Mouse (Mus musculus) heart, adult 2 months (tissue): ENCODE data around the gene Actr5. TPM values are rescaled to one million over a fixed set of nuclear protein-coding genes. Genes with fewer than 3 reads are reported as not detected.

Experiments used
- DNase-seq, 2 experiments: peaks; one replicate each; pipeline ENCODE4 v3.0.0; 2021
- H3K27ac ChIP-seq: fragments of 200-600 bp; 2 replicates; pipeline ENCODE4 v1.8.1; 2022
- H3K27me3 ChIP-seq: fragments of 200-500 bp; 2 replicates; pipeline ENCODE4 v1.6.1; 2012; ENCODE audit warnings: mild to moderate bottlenecking, low read length, inconsistent platforms, mixed read lengths; ENCODE audit not compliant: control insufficient read depth, insufficient read depth
- H3K36me3 ChIP-seq: fragments of 200-500 bp; 2 replicates; pipeline ENCODE4 v1.6.1; 2012; ENCODE audit warnings: low read length, inconsistent platforms; ENCODE audit not compliant: control insufficient read depth, insufficient read depth
- H3K4me1 ChIP-seq: fragments of 200-500 bp; 2 replicates; pipeline ENCODE4 v1.6.1; 2011; ENCODE audit warnings: low read length; ENCODE audit not compliant: control insufficient read depth, insufficient read depth
- H3K4me3 ChIP-seq: fragments of 200-600 bp; 2 replicates; pipeline ENCODE4 v1.8.1; 2022
- H3K79me2 ChIP-seq: fragments of 200-500 bp; replicated peaks from 2 replicates; pipeline ENCODE4 v1.6.1; 2012; ENCODE audit warnings: mild to moderate bottlenecking, inconsistent platforms, low read length, moderate library complexity, mixed read lengths; ENCODE audit not compliant: control insufficient read depth, insufficient read depth
- H3K9ac ChIP-seq: fragments of 200-500 bp; 2 replicates; pipeline ENCODE4 v1.6.1; 2012; ENCODE audit warnings: low read depth, mild to moderate bottlenecking, control low read depth, inconsistent platforms, low read length, mixed read lengths
- CTCF ChIP-seq: fragments of 200-600 bp; IDR thresholded peaks from 2 replicates; pipeline ENCODE4 v1.8.1; 2022; ENCODE audit warnings: antibody characterized with exemption, mild to moderate bottlenecking, moderate library complexity
- EP300 ChIP-seq: fragments of 200-500 bp; IDR thresholded peaks from 2 replicates; pipeline ENCODE4 v1.6.1; 2011; ENCODE audit warnings: low read depth, low read length, control low read depth; ENCODE audit not compliant: insufficient read depth
- POLR2A ChIP-seq: fragments of 200-500 bp; IDR thresholded peaks from 2 replicates; pipeline ENCODE4 v1.6.1; 2011; ENCODE audit warnings: mild to moderate bottlenecking, low read depth, low read length, control low read depth; ENCODE audit not compliant: insufficient read depth
- WGBS: fragments of 180-500 bp; shearing (Covaris S2); methylation state at CpG from one replicate; pipeline ENCODE4 v1.1.7; 2018; 5-methylcytosine and 5-hydroxymethylcytosine counted together
- intact Hi-C: fragments of 180-260 bp; cut with DNase I; formaldehyde crosslinking; loops from one replicate; pipeline ENCODE4 v1.15.1; 2025
- polyA plus RNA-seq: library from polyadenylated mRNA; depleted of rRNA; stranded (reverse); fragments of >200 nt; gene quantifications from 2 replicates; pipeline ENCODE4 v1.2.3, GENCODE M21; 2012
- total RNA-seq, 2 experiments: library from RNA; stranded (reverse); gene quantifications; 2 replicates each; pipeline ENCODE4 v1.2.3; 2021

The Actr5 gene
- total and polyA plus RNA-seq, 3 experiments, result 3.5 to 6.4 (median 4.8) TPM

DNA sequence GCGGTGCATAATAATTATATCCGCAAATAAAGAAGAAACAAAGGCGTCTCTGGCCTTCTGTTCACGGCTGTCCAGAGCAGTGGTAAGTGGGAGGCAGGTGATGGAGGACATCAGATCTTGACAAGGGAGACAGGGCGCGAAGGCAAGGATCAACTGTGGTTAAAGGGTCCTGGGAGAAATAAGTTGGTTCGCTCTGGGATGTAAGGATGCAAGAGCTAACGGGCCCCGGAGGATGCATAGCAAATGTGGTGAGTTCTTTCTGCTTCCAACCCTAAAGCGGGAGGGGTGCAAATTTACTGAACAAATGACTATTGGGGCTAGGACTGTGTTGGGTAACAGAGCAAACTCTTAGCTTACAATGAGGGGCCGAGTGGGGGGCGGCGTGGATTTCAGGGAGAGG is 9.0 kb upstream of the Actr5 start:
- DNase-seq, result no peak
- no peak overlapping the region for H3K4me3 ChIP-seq
- WGBS, result 5% methylated on average over 13 of the region's 13 CpGs
- no peaks in the 10 kb centered on the region for H3K36me3 ChIP-seq
- intact Hi-C loops, result no loop called here
- no peak overlapping the region for H3K9ac ChIP-seq
- TF ChIP-seq CTCF (no peak), EP300 (no peak), POLR2A (no peak)
- no peak overlapping the region for H3K27ac ChIP-seq
- peaks cover 48% of the 10 kb centered on the region for H3K27me3 ChIP-seq
- H3K4me1 ChIP-seq, result no peaks in the 10 kb centered on the region
- no peaks in the 10 kb centered on the region for H3K79me2 ChIP-seq

DNA sequence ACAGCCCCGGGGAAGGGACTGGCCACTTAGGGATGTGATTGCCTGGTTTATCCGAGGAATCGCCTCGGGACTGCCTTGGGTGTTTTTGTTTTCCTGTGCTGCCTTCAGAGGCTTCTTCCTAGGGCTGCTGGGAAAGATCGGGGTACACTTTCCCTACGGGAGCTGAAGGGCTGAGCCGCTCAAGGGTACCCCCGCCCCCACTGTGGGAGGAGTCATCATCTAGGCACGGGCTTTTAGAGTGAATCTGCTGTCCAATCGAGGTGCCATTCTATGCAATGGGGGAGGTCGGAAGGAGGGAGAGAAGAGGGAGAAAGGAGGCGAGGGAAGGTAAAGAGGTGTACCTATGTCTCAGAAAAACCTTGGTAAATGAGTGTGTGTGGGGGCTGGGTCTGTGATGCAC is 8.4 kb upstream of the Actr5 start:
- 1% methylated on average over 12 of the region's 12 CpGs for whole genome bisulfite sequencing
- Histone ChIP-seq H3K79me2 (no peaks in the 10 kb centered on the region), H3K4me3 (no peak overlapping the region), H3K27me3 (peaks cover 42% of the 10 kb centered on the region), H3K36me3 (no peaks in the 10 kb centered on the region), H3K27ac (no peak overlapping the region), H3K9ac (no peak overlapping the region), H3K4me1 (no peaks in the 10 kb centered on the region)
- intact Hi-C loops, result no loop called here
- no peak for DNase-seq
- TF ChIP-seq EP300 (no peak), CTCF (no peak), POLR2A (no peak)

DNA sequence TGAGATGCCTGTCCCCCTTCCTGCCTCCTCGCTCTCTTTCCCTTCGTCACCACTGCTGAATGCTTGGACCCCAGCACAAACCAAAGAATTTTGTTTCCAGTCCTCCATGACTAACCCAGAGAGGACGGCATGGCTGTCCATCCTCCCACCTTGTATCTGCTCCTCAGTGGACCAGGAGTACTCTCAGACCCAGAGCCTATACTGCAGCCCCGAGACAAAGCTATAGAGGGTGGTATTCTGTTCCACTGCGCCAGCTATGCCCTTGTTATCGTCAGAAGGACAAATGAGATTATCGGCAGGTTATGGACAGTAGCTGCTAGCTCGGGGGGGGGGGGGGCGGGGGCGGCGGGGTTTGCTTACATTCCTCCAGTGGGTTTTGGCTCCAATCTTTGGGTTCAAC is 7.9 kb upstream of the Actr5 start:
- H3K36me3 ChIP-seq, result no peaks in the 10 kb centered on the region
- WGBS, result 11% methylated on average over 11 of the region's 11 CpGs
- H3K4me3 ChIP-seq, result no peak overlapping the region
- no peak for DNase-seq
- H3K9ac ChIP-seq, result no peak overlapping the region
- H3K27me3 ChIP-seq, result peaks cover 39% of the 10 kb centered on the region
- H3K27ac ChIP-seq, result no peak overlapping the region
- intact Hi-C loops, result no loop called here
- no peaks in the 10 kb centered on the region for H3K79me2 ChIP-seq
- H3K4me1 ChIP-seq, result no peaks in the 10 kb centered on the region
- TF ChIP-seq EP300 (no peak), CTCF (no peak), POLR2A (no peak)

DNA sequence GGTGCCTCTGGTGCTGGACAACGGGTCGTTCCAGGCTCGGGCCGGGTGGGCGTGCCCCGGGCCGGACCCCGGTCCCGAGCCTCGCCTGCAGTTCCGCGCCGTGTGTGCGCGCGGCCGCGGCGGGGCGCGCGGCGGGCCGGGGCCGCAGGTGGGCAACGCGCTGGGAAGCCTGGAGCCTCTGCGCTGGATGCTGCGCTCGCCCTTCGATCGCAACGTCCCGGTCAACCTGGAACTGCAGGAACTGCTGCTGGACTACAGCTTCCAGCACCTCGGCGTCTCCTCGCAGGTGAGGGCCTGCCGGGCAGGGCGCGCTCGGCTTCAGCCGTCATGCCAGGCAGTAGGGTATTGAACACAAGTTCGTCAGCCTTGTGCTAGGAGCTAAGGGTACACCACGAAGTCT is 543 bp downstream of the Actr5 start:
- Histone ChIP-seq H3K9ac (peak overlapping the region; percentile 94), H3K27me3 (no peaks in the 10 kb centered on the region), H3K36me3 (no peaks in the 10 kb centered on the region), H3K79me2 (no peaks in the 10 kb centered on the region), H3K4me1 (no peaks in the 10 kb centered on the region; the same call in 1 of the 2 replicates), H3K27ac (peak overlapping the region; percentile 95), H3K4me3 (peak overlapping the region; percentile 96)
- no peak for TF ChIP-seq CTCF
- no peak for TF ChIP-seq EP300
- no peak for TF ChIP-seq POLR2A
- DNase-seq, result no peak
- WGBS, result under 1% methylated on average over 44 of the region's 44 CpGs
- intact Hi-C loops, result no loop called here

DNA sequence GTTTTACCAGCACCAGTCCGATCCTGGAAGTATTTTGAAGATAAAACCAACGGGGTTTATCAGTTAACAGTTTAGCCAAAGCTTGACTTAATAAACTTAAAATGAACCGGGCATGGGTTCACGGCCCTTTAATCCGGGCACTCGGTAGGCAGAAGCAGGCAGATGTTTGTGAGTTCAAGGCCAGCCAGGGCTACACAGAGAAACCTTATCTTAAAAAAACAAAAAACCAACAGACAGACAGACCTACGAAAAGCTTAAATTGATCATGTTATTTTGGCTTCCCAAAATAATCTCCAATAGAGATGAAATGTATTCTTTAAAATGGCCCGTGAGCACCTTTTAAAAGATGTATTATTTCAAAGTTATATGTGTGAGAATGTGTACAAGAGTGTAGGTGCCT is 1.0 kb downstream of the Actr5 start:
- H3K9ac ChIP-seq, result peak overlapping the region; percentile 94
- no peaks in the 10 kb centered on the region; the same call in 1 of the 2 replicates for H3K4me1 ChIP-seq
- no peaks in the 10 kb centered on the region for H3K36me3 ChIP-seq
- peak overlapping the region; percentile 96 for H3K4me3 ChIP-seq
- H3K27me3 ChIP-seq, result no peaks in the 10 kb centered on the region
- TF ChIP-seq CTCF (no peak), EP300 (no peak), POLR2A (no peak)
- H3K79me2 ChIP-seq, result no peaks in the 10 kb centered on the region
- 24% methylated on average over 8 of the region's 8 CpGs for WGBS
- DNase-seq, result no peak
- no peak overlapping the region; the same call in 1 of the 2 replicates for H3K27ac ChIP-seq
- intact Hi-C loops, result no loop called here

DNA sequence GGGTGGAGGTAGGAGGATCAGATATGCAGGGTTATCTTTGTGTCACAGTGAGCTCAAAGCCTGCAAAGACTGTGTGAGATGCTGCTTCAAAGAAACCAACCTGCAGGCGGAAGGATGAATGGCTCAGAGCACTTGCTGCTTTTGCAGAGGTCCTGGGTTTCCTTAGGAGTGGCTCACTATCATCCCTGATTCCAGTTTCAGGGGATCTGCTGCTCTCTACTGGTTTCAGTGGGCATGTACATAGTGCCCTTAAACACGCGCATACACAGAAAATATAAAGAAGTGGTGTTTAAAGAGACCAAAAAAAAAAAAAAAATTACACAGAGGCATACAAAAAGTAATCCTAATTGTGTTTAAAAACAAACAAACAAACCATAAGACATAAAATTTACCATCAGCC is 4.2 kb downstream of the Actr5 start:
- Histone ChIP-seq H3K27ac (no peak overlapping the region), H3K9ac (no peak overlapping the region), H3K79me2 (no peaks in the 10 kb centered on the region), H3K36me3 (no peaks in the 10 kb centered on the region), H3K27me3 (no peaks in the 10 kb centered on the region), H3K4me3 (no peak overlapping the region), H3K4me1 (no peaks in the 10 kb centered on the region; the same call in 1 of the 2 replicates)
- TF ChIP-seq POLR2A (no peak), CTCF (no peak), EP300 (no peak)
- 83% methylated on average over 3 of the region's 3 CpGs for WGBS
- intact Hi-C loops, result loop anchor here (2.0 kb wide), 1 partner anchor 78 kb away; no protein-coding TSS in a partner anchor
- no peak for DNase-seq
